Mouse (Mus musculus) urinary bladder, adult 2 months (tissue): Measurements from ENCODE around the gene Foxj3. TPM values are rescaled to one million over a fixed set of nuclear protein-coding genes. Genes with fewer than 3 reads are reported as not detected.
"Not testable (repeated sequence)": the region's sequence is repeated elsewhere in the genome, so short reads cannot be mapped to it uniquely, and the experiment has no call there.

Source experiments
- DNase-seq: peaks from one replicate; pipeline ENCODE4 v3.0.0; 2022; ENCODE audit warnings: low spot score
- polyA plus RNA-seq: library from polyadenylated mRNA; depleted of rRNA; stranded (reverse); fragments of >200 nt; gene quantifications from 2 replicates; pipeline ENCODE4 v1.2.3, GENCODE M21; 2012

The Foxj3 gene
- polyA plus RNA-seq, 1 experiment: 20.5 TPM

DNA sequence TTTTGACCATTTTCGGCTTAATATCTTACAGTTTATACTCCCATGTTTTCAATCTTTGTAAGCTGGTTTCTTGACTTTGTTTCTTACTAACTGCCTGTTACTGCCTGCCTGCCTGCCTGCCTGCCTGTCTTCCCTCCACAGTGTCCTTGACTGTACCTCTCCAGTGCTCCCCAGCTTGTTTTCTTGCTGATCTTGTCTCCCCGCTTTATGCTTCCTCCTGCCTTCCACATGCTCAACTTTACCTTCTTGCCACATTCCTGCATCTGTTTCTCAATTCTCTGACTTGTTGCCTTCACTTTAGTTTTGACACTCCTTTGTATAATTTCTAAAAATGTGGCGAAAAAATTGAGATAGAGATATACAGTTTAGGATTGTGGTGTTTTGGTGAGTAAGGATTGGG is 35.9 kb downstream of the Foxj3 start:
- DNase-seq: no peak

DNA sequence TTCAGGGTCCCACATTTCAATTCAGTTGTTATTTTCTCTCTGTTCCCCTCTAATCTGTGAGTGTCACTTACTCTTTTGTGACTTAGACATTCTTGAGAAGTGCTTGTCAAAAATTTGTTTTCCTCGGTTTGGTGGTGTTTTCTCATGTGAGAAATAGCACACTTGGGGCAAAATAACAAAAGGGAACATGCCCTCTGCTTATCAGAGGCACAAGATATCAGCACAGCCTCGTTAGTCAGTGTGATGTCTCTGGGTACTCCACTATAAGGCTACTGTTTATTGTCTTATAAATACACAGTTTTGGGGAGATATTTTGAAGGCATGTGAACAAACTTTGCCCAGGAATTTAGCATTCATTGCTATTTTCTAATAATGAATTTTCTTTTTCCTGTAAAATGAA is 37.7 kb downstream of the Foxj3 start:
- no peak for DNase-seq

DNA sequence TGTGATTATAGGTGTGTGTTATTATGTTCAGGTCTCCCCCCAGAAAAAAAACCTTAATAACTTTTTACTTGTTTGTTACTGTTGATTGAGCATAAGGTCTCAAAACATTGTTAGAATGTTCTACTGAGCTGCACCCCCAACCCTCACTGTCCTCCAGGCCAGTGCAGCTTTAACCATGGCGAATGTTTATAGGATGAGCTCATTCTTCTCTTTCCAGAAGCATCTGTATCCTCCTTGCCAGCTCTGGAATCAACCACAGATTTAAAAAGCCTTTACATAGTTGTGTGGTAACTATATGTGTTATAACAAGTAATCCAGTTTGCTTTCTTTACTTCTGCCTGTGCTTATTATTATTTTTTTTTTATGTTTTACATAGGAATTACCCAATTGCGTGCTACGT is 38.7 kb downstream of the Foxj3 start:
- DNase-seq: no peak

DNA sequence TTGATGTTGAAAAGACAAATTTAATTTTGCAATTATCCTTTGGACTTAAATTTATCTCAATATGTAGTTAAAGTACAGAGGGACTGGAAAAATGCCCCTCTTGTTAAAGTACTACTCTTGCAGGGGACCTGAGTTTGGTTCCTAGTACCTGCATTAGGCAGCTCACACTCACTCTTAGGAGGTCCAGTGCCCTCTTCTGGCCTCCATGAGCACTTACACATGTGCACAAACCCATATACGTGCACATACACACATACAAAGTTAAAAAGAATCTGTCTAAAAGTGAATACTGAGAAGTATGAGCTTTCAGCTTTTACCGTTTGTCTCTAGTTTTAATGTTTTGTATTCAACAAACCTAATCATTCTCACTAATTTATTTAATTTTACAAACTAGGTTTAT is 51.2 kb downstream of the Foxj3 start:
- no peak for DNase-seq

DNA sequence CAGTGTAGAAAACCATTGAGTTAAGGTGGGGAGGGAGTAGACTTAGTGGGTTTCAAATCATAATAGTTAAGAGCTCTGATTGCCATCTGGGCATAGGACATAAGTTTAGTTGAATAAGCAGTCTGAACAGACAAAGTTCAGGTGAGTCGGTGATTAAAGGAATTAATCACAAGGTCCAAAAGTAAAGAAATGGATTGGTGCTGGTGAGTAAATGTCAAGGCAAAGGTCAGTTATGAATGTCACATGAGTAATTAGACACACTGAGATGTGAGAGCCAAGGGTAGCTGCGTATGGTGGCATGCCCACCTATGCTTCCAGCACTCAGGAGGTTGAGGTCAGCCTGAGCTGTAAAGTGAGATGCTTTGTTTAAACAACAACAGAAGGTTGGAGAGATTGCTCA is 52.6 kb downstream of the Foxj3 start:
- DNase-seq: no peak

DNA sequence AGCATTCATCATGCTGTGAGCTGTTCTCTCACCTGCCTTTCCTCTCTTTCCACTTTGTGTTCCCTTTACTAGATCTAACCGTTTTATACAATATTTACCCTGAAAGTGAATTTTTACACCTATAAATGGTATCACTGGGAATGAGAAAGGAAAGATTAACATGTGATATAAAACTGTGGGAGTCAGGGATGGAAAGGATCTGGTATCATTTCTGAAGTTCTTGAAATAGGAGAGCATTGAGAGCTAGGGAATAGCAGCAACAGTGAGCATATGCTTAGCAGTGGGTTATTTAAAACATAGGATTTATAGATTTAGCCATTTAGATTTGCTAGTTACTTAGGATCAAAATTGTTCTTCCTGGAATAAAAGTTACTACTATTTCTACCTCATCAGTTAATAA is 53.2 kb downstream of the Foxj3 start:
- DNase-seq: no peak

DNA sequence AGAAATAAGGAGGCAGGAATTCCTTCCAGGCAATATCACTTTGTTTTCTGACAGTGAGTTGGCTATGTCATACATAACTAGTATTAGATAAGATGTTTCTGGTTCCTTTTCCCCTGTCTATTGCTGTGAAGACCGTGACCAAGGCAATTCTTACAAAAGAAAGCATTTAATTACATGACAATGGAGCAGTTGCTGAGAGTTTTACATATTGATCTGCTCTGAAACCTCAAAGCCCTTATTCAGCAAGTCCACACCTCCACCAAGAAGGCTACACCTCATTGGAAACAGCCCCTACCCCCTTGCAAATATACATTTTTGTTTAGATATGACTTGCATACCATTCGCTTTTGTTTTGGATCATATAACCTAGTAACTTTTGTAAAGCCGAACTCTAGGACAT is 55.7 kb downstream of the Foxj3 start:
- DNase-seq: no peak

DNA sequence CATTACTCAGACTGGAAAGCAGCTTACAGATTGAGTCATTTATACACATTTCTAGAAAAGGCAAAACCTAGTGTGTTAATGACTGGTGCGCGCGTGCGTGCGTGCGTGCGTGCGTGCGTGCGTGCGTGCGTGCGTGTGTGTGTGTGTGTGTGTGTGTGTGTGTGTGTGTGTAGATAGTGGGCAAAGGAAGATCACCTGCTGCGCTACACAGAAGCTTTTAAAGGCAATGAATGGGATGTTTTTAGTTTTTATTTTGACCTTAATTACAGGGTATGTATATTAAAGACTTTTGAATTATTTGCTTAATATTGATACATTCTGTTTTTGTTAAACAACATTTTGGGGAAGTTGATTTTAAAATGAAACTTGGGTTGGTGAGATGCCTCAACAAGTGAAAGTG is 57.5 kb downstream of the Foxj3 start:
- DNase-seq: no peak

DNA sequence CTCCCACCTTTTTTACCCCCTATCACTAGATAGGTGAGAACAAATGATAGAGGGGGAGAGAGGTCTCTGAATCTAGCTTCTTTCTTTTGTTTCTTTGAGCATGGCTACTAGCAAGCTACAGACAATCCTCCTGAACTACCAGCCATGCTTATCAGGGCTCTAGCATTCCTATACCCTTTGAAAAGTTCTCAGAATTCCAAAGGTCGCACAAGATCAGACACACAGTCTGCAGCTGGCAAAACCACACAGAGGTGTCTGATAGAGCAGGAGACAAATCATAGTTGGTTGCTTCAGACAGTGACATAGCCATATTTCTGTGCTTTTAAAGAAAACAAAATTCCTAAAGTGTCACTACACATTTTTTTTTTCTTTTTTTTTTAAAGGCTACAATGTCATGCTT is 62.8 kb downstream of the Foxj3 start:
- DNase-seq: no peak

DNA sequence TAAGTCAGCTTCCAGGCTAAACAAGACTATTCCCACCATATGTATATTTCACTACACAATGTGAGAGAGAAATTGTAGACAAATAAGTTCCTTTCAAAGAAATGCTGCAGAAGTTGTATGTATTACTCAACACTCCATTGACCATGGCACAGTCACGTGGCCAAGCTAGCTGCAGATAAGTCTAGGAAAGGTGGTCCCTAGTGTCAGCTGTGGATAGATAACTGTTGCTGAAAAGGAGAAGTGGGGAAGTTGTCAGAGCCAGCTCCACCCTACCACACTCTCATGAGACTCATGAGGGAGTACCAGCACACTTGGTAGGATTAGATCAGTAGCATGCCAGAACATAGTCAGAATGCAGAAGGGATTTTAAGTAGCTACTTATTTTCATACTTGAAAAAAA is 72.7 kb downstream of the Foxj3 start:
- no peak for DNase-seq

DNA sequence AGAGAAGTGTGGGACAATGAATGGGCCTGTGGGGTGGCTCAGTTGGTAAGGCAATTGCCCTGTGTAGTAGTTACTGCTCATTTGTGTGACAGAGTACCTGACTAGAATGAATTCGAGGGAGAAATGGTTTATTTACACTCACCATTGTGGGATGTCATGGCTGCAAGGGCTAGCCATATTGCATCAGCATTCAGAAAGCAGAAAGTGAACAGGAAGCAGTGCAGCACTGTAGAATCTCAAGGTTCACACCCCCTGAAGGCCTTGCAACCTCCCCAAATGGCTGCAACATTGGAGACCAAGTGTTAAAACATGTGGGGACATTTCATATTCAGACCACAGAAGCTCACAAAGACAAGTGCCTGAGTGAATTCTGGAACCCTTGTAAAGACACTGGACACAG is 77.3 kb downstream of the Foxj3 start:
- DNase-seq: no peak

DNA sequence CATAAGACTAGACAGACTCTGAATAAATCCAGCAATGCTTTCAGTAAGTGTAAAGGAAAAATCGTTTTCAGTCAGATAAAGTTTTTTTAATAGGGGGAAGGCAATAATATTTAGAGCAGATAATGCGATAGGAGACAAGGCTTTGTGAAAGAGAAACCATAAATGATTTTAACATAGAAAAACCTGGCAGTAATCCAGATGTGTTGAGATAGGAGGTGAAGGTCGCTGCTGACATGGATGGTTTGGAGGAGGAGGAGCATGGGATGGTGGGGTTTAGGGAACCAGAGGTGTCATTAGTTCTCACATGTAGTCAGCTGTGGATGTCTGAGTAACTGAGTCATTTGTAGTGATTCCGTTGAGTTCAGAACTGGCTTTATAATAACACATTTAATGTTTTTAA is 77.9 kb downstream of the Foxj3 start:
- no peak for DNase-seq

DNA sequence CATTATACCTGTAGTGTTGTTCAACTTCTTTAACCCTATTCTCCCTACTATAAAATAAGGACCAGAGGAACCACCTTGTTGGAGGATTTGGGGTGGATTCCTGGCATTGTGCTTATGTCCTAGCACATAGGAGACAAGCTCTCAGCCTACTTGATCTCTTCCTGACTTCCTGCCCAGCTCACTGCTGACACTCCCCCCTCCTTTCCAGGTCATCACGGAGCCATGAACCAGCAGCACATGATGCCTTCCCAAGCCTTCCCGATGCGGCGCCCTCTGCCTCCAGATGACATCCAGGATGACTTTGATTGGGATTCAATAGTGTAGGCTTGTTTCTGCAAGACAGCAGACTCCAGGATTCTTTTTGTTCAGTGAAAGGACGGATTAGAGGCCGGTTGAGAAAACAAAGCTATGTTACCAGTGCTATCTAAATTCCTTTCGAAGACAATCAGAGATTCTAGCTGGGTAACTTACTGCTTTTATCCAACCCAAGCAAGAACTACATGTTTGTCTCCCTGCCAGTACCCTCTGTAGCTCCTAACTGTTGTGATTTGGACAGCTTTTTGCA is 89.4 kb downstream of the Foxj3 start:
- no peak for DNase-seq

DNA sequence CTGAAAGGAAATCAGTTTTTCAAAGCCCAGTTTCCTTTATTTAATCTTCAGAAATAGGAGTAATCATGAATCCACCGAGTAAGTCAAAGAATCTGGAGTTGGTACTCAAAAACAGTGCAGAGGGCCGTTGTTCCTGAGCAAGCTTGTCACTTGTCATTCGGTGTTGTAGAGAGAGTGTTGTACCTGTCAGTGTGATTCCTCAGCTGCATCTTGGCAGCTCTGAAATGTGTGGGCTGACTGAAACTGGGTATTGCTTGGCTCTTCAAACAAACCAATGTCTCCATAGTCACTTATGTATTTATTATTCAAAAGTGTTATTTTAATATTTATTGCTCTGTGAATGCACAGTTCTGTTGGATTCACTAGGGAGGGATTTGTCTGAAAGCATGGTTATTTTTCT is 90.1 kb downstream of the Foxj3 start:
- DNase-seq: no peak

DNA sequence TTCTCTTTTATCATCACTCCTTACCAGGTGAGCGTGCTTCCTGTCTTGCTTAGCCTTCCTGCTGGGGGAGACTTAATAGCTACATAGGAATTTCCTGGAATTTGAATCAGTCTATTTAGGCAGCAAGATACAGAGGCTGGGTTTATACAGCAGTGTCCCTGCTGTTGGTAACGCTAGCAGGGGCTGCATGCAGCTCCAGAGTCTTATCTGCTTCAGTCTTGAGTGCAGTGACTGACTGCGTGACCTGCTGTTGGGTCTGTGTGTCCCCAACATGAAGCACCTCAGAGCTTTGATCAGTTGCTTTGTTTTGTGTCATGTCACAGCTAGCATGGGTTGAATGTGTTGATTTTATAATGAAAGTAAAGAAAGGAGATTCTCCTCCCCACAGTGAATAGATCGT is 90.5 kb downstream of the Foxj3 start:
- no peak for DNase-seq

DNA sequence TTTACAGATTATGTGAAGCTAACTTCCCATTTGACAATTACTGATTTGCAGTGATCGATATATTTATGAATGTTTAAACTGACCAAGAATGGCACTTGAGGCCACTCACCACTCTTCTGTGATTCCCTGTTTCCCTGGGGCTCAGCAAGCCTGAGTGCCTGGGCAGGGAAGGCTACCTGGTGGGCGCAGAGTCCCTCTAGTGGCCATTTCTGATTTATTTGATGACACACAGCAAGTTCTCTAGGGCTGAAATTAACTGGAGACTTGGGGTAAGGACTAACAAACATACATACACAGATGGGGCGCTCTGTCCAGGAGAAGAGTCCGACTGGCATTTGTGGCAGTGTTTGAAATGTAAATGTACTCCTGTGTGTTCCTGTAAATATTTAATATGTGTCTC is 91.6 kb downstream of the Foxj3 start:
- not testable (repeated sequence) for DNase-seq

DNA sequence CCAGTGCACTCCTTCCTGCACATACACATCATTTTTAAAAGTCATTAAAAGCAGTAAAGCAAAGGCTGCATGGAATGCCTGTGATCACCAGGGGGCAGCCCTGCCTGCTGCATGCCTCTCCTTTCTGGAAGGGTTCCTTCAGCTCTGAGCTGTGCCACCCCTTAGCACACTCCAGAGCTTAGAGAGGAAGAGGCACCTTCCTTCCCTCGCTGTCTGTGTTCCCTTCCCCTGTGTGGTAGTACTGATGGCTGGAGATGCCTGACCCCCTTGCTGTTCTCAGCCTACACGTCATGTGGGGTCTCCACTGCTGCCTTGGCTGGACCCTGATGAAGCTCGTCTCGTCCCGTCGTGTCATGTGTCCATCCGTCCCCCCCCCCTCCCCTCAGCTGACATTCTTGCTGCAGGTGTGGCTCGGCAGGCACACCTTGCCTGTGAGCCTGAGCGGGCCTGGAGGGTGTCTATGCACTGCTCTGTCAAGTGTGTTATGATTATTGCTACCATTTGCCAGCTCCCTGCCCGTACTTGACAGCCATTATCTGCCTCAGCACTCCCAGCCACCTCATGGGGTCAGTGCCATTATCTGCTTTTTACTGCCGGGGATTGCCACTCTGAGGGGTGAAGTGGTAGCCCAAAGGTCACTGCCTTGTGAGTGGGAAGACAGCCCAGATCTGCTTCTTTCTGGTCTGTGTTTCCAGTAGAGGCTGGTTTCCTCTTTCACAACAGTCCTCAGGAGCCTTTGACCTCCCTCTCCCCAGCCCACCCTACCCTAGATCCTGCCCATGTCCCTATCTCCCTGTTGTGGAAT is 94.5 kb downstream of the Foxj3 start:
- DNase-seq: no peak

DNA sequence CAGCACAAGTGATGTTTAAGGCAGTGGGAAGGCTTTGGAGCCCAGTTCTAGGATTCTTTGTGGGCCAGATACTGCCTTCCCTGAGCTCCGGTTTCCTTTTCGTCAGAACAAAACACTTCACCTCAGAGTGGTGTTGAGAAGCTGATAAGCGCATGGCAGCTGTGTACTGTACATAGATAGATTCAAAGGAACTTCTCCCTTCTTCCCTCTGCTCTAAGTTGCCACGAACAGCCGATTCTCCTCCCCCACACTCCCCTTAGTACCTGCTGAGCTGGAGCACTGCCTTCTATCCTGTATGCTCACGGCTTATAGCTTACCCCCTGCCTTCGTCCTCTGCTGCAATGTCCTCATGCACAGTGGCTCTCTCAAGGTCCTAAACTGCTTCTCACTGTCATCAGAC is 95.9 kb downstream of the Foxj3 start:
- no peak for DNase-seq

DNA sequence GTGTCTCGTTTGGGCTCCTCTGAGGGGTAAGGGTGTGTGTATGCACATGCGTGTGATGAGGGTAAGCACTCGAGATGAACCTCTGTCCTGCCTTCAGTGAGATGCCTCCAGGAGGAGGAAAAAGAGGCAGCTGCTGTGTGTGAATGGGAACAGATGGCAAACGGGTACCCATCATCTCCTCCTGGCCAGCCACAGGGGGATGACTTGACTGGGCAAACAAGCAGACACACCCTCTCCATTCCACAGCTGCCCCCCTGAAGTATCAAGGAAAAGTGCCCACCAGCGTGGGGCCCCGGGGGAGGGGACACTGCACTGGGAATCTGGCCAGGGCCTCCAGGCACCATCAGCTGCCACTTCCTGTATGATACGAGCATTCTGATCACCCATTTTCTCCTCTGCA is 96.5 kb downstream of the Foxj3 start:
- DNase-seq: no peak

DNA sequence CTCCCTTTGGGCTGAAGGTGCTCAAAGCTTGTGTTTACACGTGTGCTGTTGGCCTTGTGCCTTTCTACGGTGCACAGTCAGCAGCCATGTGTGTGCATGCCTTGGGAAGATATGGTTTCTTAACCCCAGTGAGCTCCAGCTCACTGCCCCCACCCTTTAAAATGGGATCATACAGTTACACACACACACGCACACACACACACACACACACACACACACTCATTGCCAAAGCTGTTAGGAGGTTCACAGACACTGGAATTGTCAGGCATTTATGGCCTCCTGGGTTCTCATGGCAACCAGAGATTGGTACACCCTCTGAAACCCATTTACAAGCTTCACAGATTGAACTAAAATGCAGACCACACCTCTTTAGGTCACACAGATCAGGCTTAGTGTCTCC is 97.1 kb downstream of the Foxj3 start:
- no peak for DNase-seq

DNA sequence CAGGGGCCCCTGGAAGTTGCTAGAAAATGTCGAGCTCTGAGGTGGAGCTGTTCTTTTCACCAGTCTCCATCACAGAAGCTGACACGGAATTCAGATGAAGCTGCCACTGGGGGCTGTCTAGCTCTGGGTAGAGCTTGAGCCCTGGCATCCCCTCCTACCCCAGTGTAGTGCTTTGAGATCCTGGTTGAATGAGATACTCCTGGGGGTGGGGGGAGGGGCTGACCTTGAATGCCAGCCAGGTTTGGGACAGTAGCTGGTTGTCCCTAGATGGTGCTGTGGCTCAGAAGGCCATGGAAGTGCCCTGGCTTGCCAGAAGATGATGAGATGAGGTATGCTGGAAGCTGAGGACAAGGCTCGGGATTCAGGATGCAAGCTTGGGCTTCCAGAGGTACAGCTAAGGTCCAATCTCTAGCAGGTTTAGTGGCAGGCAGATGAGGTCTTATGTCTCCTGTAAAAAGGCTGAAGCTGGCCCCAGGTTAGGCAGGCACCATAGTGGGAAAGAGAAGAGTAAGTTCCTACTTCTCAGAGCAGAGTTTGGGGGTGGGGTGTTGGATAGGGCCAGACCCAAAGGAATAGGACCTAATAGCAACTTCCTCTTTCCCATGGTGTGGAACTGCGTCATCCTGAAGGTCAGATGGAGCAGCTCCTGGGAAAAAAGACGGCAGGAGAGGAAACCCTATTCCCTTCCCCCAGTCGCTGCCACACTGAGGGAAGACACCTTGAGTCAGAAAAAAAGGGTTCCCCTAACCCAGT is 98.3 kb downstream of the Foxj3 start:
- no peak for DNase-seq

DNA sequence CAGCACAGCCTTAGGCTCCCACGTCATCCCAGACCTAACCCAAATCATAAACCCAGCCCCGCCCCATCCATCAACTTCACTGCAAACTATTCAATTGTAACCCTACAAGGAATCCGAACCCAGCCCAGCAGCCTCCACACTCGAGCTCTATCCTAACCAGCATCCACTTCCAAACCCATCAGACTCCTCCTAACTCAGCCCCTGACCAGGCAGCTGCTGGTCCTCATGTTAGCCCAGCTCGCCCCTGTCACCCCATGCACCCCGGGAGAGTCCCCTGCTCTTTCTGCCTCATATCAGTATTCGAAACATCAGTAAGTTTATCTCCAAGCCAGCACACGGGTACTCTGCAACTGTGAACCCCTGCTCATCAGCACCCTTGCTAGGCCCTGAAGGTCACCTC is 98.9 kb downstream of the Foxj3 start:
- DNase-seq: no peak

DNA sequence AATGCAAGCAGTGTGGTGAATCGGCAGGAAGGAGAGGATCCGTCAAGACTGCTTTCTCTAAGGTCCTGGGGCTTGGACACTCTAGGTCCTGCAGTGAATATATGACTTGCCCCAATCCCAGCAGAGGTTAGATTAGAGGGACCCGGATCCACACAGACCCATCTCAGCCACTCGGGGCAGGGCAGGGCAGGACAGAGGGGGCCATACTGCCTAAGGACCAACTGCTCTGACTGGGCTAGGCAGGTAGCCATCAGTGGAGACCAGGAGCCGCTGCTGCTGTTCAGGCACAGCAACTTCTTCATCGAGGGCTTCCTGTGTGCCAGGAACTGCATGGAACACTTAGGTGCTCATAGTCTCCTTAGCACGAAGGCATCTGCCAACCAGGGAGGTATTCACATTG is 99.9 kb downstream of the Foxj3 start:
- no peak for DNase-seq
